Mouse (Mus musculus): ENCODE measurements around the gene Rpl27a. TPM values are rescaled to one million over a fixed set of nuclear protein-coding genes. Genes with fewer than 3 reads are reported as not detected.

The Rpl27a gene
- polyA plus RNA-seq (2012; rRNA removed), result 163 and 177 TPM in 2 replicates

GRCm38 (mm10) chr7:109518838-109519696 lies at the start of gene Rpl27a:
Gene Rpl27a, plus strand, starts transcription at chr7:109519147.

GRCm38 (mm10) chr7:109508034-109508433 lies 10.9 kb upstream of the Rpl27a start, which contains the start of gene Trim66:
Gene Trim66, minus strand, starts transcription at chr7:109508134.

Other genes starting within 250 kb of the Rpl27a start
- 0.11 TPM in 1 of 2 replicates, not detected in the other for gene Stk33, start 80.1 kb upstream of the Rpl27a start, polyA plus RNA-seq (2012; rRNA removed)
- gene Trim66, start 11.0 kb upstream of the Rpl27a start, polyA plus RNA-seq (2012; rRNA removed), result 0.02 and 0.06 TPM in 2 replicates
- 17.9 and 20.9 TPM in 2 replicates for gene St5, start 184.5 kb downstream of the Rpl27a start, polyA plus RNA-seq (2012; rRNA removed)
- 2.3 and 3.5 TPM in 2 replicates for gene Akip1, start 184.5 kb downstream of the Rpl27a start, polyA plus RNA-seq (2012; rRNA removed)
- 0.19 and 0.35 TPM in 2 replicates for gene BC051019, start 204.7 kb downstream of the Rpl27a start, polyA plus RNA-seq (2012; rRNA removed)
- gene Ascl3, start 212.6 kb downstream of the Rpl27a start, polyA plus RNA-seq (2012; rRNA removed), result 0.68 and 0.79 TPM in 2 replicates
- 14.7 and 20.5 TPM in 2 replicates for gene Tmem9b, start 233.7 kb downstream of the Rpl27a start, polyA plus RNA-seq (2012; rRNA removed)